Mouse (Mus musculus): ENCODE measurements around the gene Apoa2. TPM values are rescaled to one million over a fixed set of nuclear protein-coding genes. Genes with fewer than 3 reads are reported as not detected.

Gene Apoa2
- polyA plus RNA-seq, 1 experiment, result not detected

DNA sequence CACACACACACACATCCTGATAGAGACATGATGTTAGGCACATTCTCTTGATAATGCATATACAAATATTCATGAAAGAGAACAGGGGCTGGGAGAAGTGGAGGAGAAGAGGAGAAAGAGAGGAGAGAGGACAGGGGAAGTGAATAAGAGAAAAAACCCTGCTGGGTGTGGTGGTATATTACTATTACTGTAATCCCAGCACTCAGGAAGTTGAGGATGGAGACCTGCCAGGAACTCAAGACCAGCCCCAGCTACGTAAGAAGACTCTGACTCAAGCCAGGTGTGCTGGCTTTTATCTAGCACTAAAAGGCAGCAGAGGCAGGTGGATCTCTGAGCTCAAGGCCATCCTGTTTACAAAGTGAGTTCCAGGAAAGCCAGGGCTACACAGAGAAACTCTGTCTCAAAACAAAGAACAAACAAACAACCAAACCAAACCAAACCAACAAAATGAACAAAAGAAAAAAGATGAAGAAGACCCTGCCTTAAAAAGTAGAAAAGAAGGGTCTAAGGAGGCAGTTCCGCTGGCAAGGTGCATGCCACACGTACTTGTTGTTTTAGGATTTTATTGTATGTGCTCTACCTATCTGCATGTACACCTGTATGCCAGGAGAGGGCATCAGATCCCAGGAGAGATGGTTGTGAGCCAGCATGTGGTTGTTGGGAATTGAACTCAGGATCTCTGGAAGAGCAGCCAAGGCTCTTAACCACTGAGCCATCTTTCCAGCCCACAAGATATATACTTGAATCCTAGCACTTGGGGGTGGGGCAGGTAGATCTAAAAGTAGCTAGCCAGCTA, 39.0 kb downstream of the Apoa2 start:
- Histone ChIP-seq H3K79me2 (ENCODE audit: control insufficient read depth, insufficient read depth) (no peaks in the 10 kb centered on the region), H3ac (ENCODE audit: control insufficient read depth, insufficient read length, low read depth) (no peak overlapping the region), H3K79me3 (ENCODE audit: low read depth) (no peaks in the 10 kb centered on the region), H3K4me3 (ENCODE audit: insufficient read depth, poor library complexity, severe bottlenecking) (no peak overlapping the region), H3K27me3 (ENCODE audit: control insufficient read depth, insufficient read depth, insufficient read length) (no peaks in the 10 kb centered on the region), H3K36me3 (ENCODE audit: control insufficient read depth, insufficient read depth) (peaks cover 4% of the 10 kb centered on the region)
- TF ChIP-seq CTCF (IDR thresholded peaks at IDR 0.05; ENCODE audit: control insufficient read depth, insufficient read depth, insufficient read length) (no peak), USF1 (IDR thresholded peaks at IDR 0.05; ENCODE audit: low read depth) (no peak), MYOD1 (IDR thresholded peaks at IDR 0.05; ENCODE audit: control insufficient read depth, insufficient read length, low read depth) (no peak), MAX (IDR thresholded peaks at IDR 0.05) (no peak), MYOG (IDR thresholded peaks at IDR 0.05; ENCODE audit: control insufficient read depth, extremely low read depth, insufficient read length) (no peak), CEBPB (IDR thresholded peaks at IDR 0.05; ENCODE audit: low read depth) (no peak), FOSL1 (IDR thresholded peaks at IDR 0.05; ENCODE audit: insufficient read depth, low read length, poor library complexity, severe bottlenecking) (no peak)

DNA sequence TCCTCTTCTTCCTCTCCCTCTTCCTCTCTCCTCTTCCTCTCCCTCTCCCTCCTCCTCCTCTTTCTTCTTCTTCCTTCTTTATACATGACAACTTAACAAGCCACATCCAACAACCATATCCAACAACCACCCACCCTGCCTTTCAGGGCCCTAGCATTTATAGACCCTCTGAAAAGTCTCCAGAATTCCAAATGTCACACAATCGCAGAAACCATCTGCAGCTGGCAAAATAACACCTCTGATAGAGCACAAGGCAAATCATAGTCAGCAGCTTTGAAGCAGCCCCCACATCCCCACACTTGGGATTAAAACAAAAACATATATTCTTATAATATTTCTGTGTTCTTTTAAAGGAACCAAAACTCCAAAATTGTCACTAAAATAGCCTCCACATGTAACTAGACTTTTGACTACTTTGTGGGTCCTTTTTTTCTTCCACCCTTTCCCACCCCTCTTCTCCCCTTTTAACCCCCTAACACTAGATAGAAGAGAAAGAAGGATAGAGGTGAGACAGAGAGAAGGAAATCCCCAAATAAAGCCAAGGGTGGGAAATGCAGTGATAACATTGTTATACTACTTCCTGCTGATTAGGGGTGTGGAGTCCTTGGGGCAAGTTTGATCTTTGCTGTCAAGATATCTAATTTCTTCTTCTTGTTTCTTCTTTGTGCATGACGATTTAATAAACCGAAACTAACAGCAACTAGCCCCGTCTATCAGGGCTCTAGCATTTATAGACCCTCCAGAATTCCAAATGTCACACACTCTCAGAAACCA, 41.3 kb downstream of the Apoa2 start:
- TF ChIP-seq CEBPB (IDR thresholded peaks at IDR 0.05; ENCODE audit: low read depth) (no peak), MAX (IDR thresholded peaks at IDR 0.05) (no peak), MYOD1 (IDR thresholded peaks at IDR 0.05; ENCODE audit: control insufficient read depth, insufficient read length, low read depth) (no peak), CTCF (IDR thresholded peaks at IDR 0.05; ENCODE audit: control insufficient read depth, insufficient read depth, insufficient read length) (no peak), MYOG (IDR thresholded peaks at IDR 0.05; ENCODE audit: control insufficient read depth, extremely low read depth, insufficient read length) (no peak), FOSL1 (IDR thresholded peaks at IDR 0.05; ENCODE audit: insufficient read depth, low read length, poor library complexity, severe bottlenecking) (no peak), USF1 (IDR thresholded peaks at IDR 0.05; ENCODE audit: low read depth) (no peak)
- H3K79me2 ChIP-seq (ENCODE audit: control insufficient read depth, insufficient read depth), result peaks cover 10% of the 10 kb centered on the region

GRCm38 (mm10) chr1:171268341-171268740, 43.5 kb downstream of the Apoa2 start:
- Histone ChIP-seq H3K79me2 (ENCODE audit: control insufficient read depth, insufficient read depth) (peaks cover 14% of the 10 kb centered on the region), H3K79me3 (ENCODE audit: low read depth) (no peaks in the 10 kb centered on the region), H3K36me3 (ENCODE audit: control insufficient read depth, insufficient read depth) (no peaks in the 10 kb centered on the region), H3ac (ENCODE audit: control insufficient read depth, insufficient read length, low read depth) (no peak overlapping the region), H3K4me3 (ENCODE audit: insufficient read depth, poor library complexity, severe bottlenecking) (no peak overlapping the region), H3K27me3 (ENCODE audit: control insufficient read depth, insufficient read depth, insufficient read length) (no peaks in the 10 kb centered on the region)
- TF ChIP-seq CEBPB (IDR thresholded peaks at IDR 0.05; ENCODE audit: low read depth), result no peak
- no peak for TF ChIP-seq MYOG (IDR thresholded peaks at IDR 0.05; ENCODE audit: control insufficient read depth, extremely low read depth, insufficient read length)
- TF ChIP-seq CTCF (IDR thresholded peaks at IDR 0.05; ENCODE audit: control insufficient read depth, insufficient read depth, insufficient read length), result no peak
- TF ChIP-seq FOSL1 (IDR thresholded peaks at IDR 0.05; ENCODE audit: insufficient read depth, low read length, poor library complexity, severe bottlenecking), result no peak
- no peak for TF ChIP-seq USF1 (IDR thresholded peaks at IDR 0.05; ENCODE audit: low read depth)
- TF ChIP-seq MYOD1 (IDR thresholded peaks at IDR 0.05; ENCODE audit: control insufficient read depth, insufficient read length, low read depth), result no peak
- no peak for TF ChIP-seq MAX (IDR thresholded peaks at IDR 0.05)

More for the DNA sequence above, 41.3 kb downstream of the Apoa2 start:
- H3K27me3 ChIP-seq (ENCODE audit: control insufficient read depth, insufficient read depth, insufficient read length), result no peaks in the 10 kb centered on the region
- no peaks in the 10 kb centered on the region for H3K79me3 ChIP-seq (ENCODE audit: low read depth)
- H3K36me3 ChIP-seq (ENCODE audit: control insufficient read depth, insufficient read depth), result no peaks in the 10 kb centered on the region
- H3K4me3 ChIP-seq (ENCODE audit: insufficient read depth, poor library complexity, severe bottlenecking), result no peak overlapping the region
- H3ac ChIP-seq (ENCODE audit: control insufficient read depth, insufficient read length, low read depth), result no peak overlapping the region

GRCm38 (mm10) chr1:171269848-171270572, 45.2 kb downstream of the Apoa2 start, which contains the start of gene B4galt3:
TSS of gene B4galt3 (plus strand) at chr1:171270328.
- TF ChIP-seq MYOD1 (IDR thresholded peaks at IDR 0.05; ENCODE audit: control insufficient read depth, insufficient read length, low read depth) (no peak), FOSL1 (IDR thresholded peaks at IDR 0.05; ENCODE audit: insufficient read depth, low read length, poor library complexity, severe bottlenecking) (no peak), MYOG (IDR thresholded peaks at IDR 0.05; ENCODE audit: control insufficient read depth, extremely low read depth, insufficient read length) (no peak), CTCF (IDR thresholded peaks at IDR 0.05; ENCODE audit: control insufficient read depth, insufficient read depth, insufficient read length) (no peak), USF1 (IDR thresholded peaks at IDR 0.05; ENCODE audit: low read depth) (no peak), CEBPB (IDR thresholded peaks at IDR 0.05; ENCODE audit: low read depth) (no peak), MAX (IDR thresholded peaks at IDR 0.05) (no peak)
- no peaks in the 10 kb centered on the region for H3K27me3 ChIP-seq (ENCODE audit: control insufficient read depth, insufficient read depth, insufficient read length)

GRCm38 (mm10) chr1:171270573-171270900, 45.7 kb downstream of the Apoa2 start:
- peak overlapping the region; percentile 98 for H3K4me3 ChIP-seq (ENCODE audit: insufficient read depth, poor library complexity, severe bottlenecking)
- peak overlapping the region; percentile 89 for H3ac ChIP-seq (ENCODE audit: control insufficient read depth, insufficient read length, low read depth)
- TF ChIP-seq MAX (IDR thresholded peaks at IDR 0.05), result no peak
- no peak for TF ChIP-seq USF1 (IDR thresholded peaks at IDR 0.05; ENCODE audit: low read depth)
- TF ChIP-seq FOSL1 (IDR thresholded peaks at IDR 0.05; ENCODE audit: insufficient read depth, low read length, poor library complexity, severe bottlenecking), result no peak
- TF ChIP-seq CEBPB (IDR thresholded peaks at IDR 0.05; ENCODE audit: low read depth), result no peak
- TF ChIP-seq CTCF (IDR thresholded peaks at IDR 0.05; ENCODE audit: control insufficient read depth, insufficient read depth, insufficient read length), result no peak
- no peak for TF ChIP-seq MYOD1 (IDR thresholded peaks at IDR 0.05; ENCODE audit: control insufficient read depth, insufficient read length, low read depth)
- no peak for TF ChIP-seq MYOG (IDR thresholded peaks at IDR 0.05; ENCODE audit: control insufficient read depth, extremely low read depth, insufficient read length)
- H3K27me3 ChIP-seq (ENCODE audit: control insufficient read depth, insufficient read depth, insufficient read length), result no peaks in the 10 kb centered on the region
- peaks cover 16% of the 10 kb centered on the region for H3K36me3 ChIP-seq (ENCODE audit: control insufficient read depth, insufficient read depth)
- no peaks in the 10 kb centered on the region for H3K79me3 ChIP-seq (ENCODE audit: low read depth)
- peaks cover 14% of the 10 kb centered on the region for H3K79me2 ChIP-seq (ENCODE audit: control insufficient read depth, insufficient read depth)

More at GRCm38 (mm10) chr1:171269848-171270572, 45.2 kb downstream of the Apoa2 start, which contains the start of gene B4galt3:
- Histone ChIP-seq H3K4me3 (ENCODE audit: insufficient read depth, poor library complexity, severe bottlenecking) (peak within 1 kb of the TSS; percentile 98), H3K79me2 (ENCODE audit: control insufficient read depth, insufficient read depth) (peaks cover 14% of the 10 kb centered on the region), H3K36me3 (ENCODE audit: control insufficient read depth, insufficient read depth) (peaks cover 11% of the 10 kb centered on the region), H3ac (ENCODE audit: control insufficient read depth, insufficient read length, low read depth) (peak within 1 kb of the TSS; percentile 89), H3K79me3 (ENCODE audit: low read depth) (no peaks in the 10 kb centered on the region)
